Mouse (Mus musculus): ENCODE results near the gene Sult1a1.
"Not testable (repeated sequence)": the region's sequence is repeated elsewhere in the genome, so short reads cannot be mapped to it uniquely, and the experiment has no call there.

Sult1a1 gene

DNA sequence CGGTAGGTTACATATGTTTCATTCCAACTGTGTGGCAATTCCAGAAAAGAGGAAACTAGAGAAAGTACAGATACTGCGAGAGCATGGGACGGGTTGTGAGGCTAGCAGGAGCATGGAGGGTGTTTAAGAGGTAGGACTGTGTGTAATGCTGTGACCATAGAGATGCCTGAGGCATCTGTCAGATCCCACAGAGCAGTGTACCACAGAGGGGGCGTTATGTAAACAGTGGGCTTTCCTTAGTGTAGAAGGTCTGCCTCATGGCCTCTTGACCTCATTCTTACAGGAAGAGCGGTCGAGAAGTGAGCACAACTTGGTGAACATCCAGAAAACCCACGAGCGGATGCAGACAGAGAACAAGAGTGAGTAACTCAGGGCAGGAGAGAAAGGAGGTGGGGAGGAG lies 12.6 kb downstream of the Sult1a1 start:
- DNase-seq (ENCODE audit: low read depth, low spot score): no peak

DNA sequence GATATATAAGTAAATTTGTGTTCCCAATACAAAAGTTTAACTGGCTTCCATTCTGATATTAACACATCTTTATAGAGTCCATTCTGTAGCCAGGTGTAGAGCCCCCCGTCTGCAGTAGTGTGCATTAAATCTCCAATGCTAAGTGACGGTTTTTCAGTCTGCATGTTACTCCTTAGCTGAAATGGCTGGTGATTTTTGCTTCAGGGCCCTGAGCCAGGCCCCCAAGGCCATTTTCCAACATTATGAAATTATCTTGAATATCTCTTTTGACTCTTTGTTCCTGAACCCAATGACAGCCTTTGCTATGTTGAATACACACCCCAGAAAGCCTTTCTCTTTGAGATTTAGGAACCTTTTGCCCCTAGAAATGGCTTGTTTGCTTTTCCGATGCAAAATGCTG lies 16.5 kb downstream of the Sult1a1 start:
- DNase-seq (ENCODE audit: low read depth, low spot score): no peak

DNA sequence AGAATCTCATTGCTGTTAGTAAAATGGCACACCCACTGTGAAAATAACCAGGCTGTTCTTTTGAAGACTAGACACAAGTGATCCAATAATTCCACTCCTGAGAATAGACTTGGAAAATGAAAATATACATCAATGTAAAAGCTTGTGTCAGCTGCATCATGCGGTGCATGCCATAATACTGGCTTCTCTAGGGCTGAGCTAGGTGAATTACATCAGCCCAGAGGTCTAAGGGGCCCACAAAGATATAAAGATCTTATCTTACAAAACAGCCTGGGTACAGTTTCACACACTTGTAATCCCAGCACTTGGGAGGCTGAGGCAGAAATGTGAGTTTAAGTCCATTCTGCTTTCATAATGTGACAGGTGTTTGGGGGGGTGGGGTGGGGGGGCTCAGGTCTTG lies 18.7 kb downstream of the Sult1a1 start:
- no peak for DNase-seq (ENCODE audit: low read depth, low spot score)

DNA sequence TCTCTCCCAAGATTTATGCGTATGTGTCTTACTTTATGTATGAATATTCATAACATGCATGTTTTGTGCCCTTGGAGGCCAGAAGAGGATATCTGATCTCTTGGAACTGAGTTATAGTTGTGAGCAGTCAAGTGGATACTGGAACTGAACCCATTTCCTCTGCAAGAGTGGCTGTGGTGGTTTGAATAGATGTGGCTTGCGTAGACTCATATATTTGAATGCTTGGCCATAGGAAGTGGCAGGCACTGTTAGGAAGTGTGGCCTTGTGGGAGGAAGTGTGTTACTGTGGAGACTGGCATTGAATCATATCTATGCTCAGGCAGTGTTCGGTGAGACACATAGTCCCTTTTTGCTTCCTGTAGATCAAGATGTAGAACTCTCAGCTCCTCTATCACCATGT lies 20.5 kb downstream of the Sult1a1 start:
- no peak for DNase-seq (ENCODE audit: low read depth, low spot score)

DNA sequence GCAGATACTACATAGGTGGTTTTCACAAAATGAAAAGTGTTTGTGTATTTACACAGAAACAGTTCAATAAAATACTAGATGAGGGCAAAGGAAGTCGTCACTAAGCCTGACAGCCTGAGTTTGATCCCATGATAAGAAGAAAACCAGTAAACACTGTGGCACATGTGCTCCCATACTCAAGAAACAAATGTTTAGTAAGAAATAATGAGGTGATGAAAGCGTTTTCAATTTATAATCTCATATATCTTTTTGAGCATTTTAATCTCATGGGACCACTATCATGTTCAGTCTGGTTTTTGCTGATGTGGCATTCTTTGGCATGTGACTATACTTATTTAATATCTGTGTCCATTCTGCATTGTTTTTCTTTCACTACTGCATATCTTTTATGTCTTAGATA lies 22.2 kb downstream of the Sult1a1 start:
- DNase-seq (ENCODE audit: low read depth, low spot score): no peak

DNA sequence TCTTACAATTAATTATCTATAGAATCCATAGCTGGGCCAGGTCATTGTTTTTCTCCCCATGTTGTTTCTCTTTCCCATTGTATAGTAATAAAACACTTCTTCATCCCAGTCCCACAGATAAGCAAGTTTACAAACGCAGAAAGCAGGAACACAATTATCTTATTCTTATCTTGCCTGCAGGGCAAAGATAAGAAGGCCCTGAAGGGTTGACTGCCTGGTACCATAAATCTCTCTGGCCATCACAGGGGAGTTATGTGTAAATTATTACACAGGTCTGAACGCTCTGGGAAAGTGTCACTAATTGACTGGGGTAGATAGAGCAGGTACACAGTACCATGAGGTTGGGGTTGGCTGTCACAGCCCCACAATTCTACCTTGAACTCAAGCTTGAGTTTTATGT lies 25.4 kb downstream of the Sult1a1 start:
- DNase-seq (ENCODE audit: low read depth, low spot score): peak; percentile 30

DNA sequence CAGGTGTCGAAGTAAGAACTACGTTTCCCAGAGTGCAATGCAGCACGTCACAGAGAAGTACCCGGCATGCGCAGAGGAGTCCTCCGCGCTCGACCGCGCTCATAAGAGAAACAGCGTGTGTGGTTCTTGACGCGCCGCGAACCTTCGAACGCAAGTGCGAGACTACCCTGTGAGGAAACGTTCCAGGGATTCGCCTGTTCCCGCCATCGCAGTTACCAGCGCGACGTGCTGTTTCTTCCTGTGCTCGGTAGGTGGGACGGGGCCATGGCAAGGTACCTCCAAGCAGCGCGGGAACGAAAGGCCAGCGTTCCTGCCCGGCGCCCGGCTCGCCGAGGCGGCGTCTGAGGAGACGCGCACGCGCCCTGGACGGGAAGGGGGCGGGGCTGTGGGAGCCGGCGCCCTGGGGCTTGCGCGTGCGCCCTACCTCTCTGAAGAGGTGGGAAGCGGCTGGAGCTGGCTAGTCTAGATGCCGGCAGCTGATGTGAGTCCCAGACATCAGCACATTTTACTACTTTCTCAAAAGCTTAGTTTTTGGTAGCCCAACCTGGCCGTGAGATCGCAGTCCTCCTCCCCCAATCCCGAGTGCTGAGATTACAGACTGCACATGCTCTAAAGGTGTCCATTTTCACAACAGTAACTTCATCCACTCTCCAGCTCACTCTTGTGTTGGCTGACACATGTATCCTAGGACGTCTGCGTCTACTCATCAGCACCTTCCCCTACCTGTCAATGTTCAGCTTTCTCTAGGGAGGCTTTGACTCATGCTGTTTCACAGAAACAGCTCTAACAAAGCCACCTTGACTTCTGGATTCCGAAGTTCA lies 26.8 kb downstream of the Sult1a1 start, which contains the start of gene Sgf29:
Gene Sgf29, plus strand, starts transcription at position 79 of the 821 bp plus-strand sequence.
- DNase-seq (ENCODE audit: low read depth, low spot score): peak; percentile 82

DNA sequence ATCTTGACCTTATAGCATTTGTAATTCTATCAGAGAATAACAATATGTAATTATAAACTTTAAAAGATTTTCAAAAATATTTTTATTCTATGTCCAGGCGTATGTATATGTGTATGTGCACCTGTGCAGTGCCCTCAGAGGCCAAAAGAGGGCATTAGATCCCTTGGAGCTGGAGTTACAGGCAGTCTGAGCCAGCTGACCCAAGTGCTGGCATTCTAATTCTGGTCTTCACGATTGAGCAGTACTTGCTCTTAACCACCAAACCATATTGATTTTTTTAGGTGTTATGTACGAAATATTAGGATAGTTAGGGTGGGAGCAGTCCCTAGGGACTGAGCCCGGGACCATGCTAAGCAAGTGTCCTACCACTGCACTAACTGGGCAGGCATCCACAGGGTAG lies 27.7 kb downstream of the Sult1a1 start:
- no peak for DNase-seq (ENCODE audit: low read depth, low spot score)

DNA sequence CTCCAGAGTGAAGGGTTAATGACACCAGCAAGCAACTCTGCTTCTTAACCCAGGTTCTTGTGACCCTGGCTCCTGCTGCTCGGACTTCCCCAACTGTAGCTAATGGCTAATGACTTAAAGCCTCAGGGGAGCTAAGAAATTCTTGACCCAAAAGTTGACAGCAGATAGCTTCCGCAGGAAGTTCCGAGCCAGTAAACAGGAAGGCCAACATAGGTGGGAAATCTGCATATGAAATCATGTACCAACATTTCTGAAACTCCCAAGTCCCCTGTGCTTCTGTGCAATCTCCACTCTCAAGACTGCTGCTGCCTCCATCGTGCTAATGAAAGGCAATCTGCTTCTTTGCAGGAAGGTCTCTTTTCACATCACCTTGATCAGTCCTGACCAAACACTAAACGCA lies 30.5 kb downstream of the Sult1a1 start:
- DNase-seq (ENCODE audit: low read depth, low spot score): no peak

DNA sequence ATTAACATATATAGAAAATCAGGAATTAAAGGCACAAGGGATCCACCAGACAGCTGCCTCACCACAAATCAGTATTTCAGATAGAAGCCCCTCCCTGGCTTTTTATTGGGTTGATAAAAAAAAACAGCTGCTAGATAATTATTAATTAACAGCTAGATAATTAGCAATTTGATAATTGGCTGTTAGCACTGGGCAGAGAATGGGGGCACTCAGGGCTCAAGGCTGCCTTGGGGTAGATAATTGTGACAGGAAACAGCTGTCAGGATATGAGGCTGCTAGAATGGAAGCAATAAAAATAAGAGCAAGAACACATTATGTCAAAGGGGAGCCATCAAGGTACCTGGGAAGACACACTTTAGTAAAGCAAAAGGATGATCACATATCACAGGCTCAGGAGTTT lies 31.3 kb downstream of the Sult1a1 start:
- no peak for DNase-seq (ENCODE audit: low read depth, low spot score)

DNA sequence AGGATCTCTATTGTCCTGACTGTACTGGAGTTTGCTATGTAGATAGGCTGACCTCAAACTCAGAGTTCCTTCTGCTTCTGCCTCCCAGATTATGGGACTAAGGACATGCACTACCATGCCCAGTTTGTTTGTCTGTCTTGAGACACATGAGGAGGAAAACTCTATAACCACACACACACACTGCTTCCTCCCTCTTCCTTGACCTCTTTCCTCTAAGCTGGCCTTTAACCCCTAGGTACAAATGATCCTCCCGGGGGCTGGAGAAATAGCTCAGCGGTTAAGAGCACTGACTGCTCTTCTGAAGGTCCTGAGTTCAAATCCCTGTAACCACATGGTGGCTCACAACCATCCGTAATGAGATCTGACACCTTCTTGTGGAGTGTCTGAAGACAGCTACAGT lies 31.9 kb downstream of the Sult1a1 start:
- no peak for DNase-seq (ENCODE audit: low read depth, low spot score)

DNA sequence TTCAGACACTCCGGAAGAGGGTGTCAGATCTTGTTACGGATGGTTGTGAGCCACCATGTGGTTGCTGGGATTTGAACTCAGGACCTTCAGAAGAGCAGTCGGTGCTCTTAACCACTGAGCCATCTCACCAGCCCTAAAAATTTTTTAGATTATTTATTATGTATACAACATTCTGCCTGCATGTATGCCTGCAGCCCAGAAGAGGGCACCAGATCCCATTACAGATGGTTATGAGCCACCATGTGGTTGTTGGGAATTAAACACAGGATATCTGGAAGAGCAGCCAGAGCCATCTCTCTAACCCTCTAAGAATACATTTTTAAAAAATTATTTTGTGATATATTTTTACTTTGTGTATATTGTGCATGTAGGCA lies 33.0 kb downstream of the Sult1a1 start:
- not testable (repeated sequence) for DNase-seq (ENCODE audit: low read depth, low spot score)

DNA sequence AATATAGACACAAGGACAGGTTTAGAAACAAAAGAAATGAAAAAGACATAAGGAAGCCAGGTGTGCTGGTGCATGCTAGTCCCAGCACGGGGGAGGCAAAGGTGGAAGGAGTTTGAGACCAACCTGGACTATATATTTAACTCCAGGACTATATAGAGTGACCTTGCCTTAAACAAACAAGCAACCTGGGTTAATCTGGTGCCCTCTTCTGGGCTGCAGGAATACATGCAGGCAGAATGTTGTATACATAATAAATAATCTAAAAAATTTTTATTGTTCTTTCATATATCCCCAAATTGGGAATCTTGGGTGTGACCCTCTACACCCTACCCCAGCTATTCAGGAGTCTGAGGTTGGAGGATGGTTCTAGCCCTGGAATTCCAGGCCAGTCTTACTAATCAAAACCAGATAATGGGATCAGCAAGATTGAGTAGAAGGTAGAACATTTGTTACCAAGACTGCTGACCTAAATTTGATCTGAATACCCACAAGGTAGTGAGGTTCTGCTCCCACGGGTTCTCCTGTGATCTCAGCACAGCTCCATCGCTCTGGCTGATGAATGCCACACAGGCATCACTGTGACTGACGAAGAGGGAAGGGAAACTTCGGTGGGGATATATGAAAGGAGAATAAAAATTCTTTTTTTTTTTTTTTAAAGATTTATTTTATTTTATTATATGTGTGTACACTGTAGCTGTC lies 33.5 kb downstream of the Sult1a1 start:
- DNase-seq (ENCODE audit: low read depth, low spot score): no peak

DNA sequence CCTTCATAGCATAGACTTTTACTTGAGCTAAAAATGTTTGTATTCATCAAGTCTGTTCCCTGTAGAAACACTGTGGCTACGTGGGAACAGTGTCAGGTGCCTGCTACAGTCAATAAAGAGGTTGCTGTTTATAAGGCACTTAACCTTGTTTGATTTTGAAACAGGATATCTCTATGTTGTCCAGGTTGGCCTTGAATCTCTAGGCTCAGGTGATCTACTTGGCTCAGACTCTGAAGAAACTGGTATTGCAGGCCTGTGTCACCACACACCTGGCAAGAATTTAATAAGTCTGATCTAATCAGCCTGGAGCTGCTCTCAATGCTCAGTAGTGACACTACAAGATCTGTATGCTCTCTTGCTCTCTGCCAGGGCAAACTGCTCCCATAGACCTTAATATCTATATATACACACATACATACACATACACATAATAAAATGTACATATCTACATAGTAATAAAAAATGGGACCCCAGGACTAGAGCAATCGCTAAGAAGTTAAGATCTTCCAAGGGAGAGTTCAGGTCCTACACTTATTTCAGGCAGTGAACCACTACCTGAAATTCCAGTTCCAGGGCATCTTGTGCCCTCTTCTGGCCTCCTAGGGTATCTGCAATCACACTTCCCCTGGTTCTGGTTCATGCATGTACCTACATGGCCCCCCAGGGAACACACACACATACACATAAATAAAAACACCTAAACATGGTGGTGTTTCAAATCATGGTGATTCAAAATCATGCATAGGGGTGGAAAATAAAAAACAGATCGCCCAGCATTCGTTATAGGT lies 39.3 kb downstream of the Sult1a1 start:
- no peak for DNase-seq (ENCODE audit: low read depth, low spot score)

DNA sequence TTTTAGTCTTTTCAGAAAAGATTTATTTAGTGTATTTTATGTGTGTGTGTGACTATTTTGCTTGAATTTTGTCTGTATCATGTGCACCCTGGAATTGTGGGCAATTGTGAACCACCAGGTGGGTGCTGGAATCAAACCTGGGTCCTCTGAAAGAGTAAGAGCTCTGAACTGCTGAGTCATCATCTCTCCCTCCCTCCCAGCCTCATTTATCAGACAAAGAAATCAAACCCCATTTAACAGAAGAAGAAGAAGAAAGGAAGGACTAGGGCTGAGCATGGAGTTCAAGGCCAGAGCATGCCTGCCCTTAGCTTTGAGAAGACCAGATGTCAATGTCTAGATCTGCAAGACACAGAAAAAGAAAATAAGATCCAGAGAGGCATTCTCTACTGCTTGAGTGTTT lies 40.9 kb downstream of the Sult1a1 start:
- DNase-seq (ENCODE audit: low read depth, low spot score): no peak

DNA sequence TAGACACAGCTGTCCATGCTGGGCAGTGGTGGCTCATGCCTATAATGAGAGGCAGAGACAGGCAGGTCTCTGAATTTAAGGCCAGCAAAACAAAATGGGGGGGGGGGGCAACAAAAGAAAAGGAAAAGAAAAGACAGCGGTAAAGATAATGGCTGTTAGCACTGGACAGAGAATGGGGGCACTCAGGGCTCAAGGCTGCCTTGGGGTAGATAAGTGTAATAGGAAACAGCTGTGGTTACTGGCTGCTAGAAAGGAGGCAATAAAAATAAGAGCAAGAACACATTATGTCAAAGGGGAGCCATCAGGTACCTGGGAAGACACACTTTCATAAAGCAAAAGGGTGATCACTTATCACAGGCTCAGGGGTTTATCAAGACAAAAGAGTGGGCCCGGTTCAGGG lies 43.8 kb downstream of the Sult1a1 start:
- DNase-seq (ENCODE audit: low read depth, low spot score): no peak

DNA sequence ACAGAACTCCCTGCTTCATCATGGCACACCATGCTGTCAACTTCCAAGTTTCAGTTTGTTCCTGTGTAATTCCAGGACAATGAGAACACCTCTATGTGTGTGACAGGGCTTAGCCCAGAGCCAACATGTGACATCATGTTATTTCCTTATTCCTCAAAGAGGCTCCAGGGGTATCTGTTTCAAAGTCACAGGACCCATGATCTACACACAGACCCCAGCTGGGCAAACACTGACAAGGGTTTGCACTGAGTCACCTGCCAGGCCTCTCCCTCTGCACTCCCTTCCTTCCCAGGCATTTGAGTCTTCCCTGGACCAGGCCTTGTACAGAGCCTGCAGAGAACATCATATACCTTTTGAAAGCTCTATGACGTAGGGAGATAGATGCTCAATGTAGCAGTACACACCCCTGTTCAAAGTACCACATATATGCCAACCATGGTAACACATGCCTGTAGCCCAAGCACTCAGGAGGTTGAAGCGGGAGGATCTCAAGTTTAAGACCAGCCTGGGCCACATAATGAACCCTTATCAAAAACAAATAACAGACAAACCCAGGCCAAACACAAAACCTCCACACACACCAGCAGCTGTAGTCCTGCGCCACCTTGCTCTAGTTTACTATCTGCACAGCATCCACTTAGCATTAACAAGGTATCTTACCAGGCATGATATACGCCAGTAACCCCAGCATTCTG lies 45.3 kb downstream of the Sult1a1 start, which contains the start of gene Nupr1:
Gene Nupr1, minus strand, starts transcription at position 38 of the 695 bp plus-strand sequence.
- no peak for DNase-seq (ENCODE audit: low read depth, low spot score)

DNA sequence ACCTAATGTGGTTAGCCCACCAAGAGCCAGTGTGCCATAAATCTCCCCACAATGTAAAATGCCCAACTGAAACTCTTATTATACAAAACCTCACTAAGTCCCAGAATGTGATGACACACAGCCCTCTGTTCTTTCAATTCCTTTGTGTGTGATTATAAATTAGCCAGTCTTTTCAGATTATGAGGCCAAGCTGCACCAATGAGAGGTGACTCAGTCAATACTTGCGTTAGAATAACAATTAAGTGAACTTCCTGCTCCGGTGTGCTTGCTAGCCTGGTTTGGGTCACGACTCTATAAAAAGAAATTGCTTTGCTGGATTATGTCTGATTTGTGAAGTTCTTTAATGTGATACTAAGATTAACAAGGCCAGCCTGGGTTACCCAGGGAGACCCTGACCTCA lies 46.3 kb downstream of the Sult1a1 start:
- DNase-seq (ENCODE audit: low read depth, low spot score): no peak

DNA sequence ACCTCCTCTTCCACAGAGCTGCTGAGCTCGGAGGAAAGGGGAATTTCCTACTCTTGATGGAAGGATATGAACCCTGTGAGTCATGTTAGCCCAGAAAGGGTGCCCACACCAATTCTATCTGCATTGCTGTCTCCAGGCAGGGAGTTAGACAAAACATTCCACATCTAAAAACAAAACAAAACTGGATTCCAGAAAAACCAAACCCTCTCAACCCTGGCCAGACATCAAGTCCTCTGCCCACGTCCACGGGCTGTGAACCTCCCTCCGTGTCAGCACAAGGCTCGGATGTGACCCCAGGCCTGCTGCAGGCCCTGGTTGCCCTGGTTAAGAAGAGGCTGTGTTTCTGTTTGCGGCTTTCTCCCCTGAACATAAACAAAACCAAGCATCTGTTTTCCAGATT lies 48.1 kb downstream of the Sult1a1 start:
- DNase-seq (ENCODE audit: low read depth, low spot score): no peak

DNA sequence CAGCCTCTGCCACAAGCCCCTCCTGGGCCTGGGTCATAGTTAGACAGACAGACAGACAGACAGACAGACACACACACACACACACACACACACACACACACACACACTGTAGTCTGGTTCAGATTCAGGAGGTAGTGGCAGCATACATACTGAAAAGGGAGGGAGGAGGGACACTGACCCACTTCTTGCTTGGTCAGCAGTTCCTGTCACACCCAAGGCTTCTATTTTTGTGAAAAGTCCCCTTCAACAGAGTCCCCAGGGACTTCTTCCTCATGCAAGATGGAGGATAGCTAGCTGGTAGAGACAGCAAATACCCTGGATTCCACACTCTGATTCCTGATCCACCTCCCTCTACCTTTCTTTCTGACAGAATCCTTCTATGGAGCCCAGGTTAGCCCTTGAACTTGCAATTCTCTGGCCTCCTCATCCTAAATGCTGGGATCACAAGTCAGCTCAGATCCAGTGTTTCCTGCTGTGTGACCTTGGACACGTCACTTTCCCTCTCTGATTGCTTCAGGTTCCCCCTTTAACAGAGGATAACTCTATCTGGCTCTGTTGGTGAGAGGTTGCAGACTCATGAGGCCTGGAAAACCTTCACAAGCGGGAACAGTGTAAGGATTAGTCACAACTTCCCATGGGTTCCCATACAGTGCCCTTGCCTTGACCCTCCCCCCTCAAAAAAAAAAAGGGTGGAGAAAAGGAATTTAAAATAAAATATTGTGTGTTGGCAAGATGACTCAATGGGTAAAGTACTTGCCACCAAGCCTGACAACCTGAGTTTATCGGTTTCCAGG lies 50.2 kb downstream of the Sult1a1 start:
- no peak for DNase-seq (ENCODE audit: low read depth, low spot score)

DNA sequence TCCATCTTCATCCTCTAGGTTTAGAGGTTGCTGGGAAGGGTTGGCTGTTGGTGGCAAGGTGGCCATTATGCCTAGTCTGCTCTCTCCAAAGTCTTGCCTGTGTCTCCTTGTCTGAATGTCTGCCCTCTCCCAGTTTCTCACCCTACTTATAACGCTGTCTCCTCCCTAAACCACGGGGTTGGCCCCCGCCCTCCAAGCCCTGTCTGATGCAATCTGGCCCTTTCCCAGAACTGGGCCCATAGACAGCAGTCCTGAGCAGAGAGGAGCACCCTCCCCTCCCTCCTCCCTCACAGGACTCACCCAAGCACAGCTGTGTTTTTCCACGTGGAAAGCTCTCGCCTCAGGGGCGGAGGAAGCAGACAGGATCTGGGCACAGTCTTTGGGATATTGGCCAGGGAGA lies 50.9 kb downstream of the Sult1a1 start:
- peak; percentile 45 for DNase-seq (ENCODE audit: low read depth, low spot score)
